Mouse (Mus musculus) limb, embryonic 12.5 days (tissue): Measurements from ENCODE around the gene Hcls1. TPM values are rescaled to one million over a fixed set of nuclear protein-coding genes. Genes with fewer than 3 reads are reported as not detected.
A peak's percentile ranks its signal among the peaks of the same experiment; 100 is the strongest.

Source experiments
- ATAC-seq: fragments of 200-750 bp; cut with Nextera tagmentation; 2 replicates; pipeline ENCODE4 v1.8.0; 2017; ENCODE audit warnings: low read depth, moderate TSS enrichment; ENCODE audit not compliant: insufficient number of reproducible peaks, insufficient read depth, low FRiP score, low TSS enrichment
- H3K27ac ChIP-seq: fragments of 300-500 bp; sonication (generic); 2 replicates; pipeline ENCODE4 v1.5.1; 2016; ENCODE audit warnings: mild to moderate bottlenecking, moderate library complexity
- H3K27me3 ChIP-seq: fragments of 300-500 bp; sonication (generic); 2 replicates; pipeline ENCODE4 v1.6.1; 2016; ENCODE audit warnings: mild to moderate bottlenecking, moderate library complexity
- H3K36me3 ChIP-seq: fragments of 300-500 bp; sonication (generic); 2 replicates; pipeline ENCODE4 v1.6.1; 2016; ENCODE audit warnings: mild to moderate bottlenecking, moderate library complexity
- H3K4me1 ChIP-seq: fragments of 300-500 bp; sonication (generic); replicated peaks from 2 replicates; pipeline ENCODE4 v1.6.1; 2016
- H3K4me2 ChIP-seq: fragments of 300-500 bp; sonication (generic); 2 replicates; pipeline ENCODE4 v1.6.1; 2016; ENCODE audit warnings: mild to moderate bottlenecking, moderate library complexity
- H3K4me3 ChIP-seq: fragments of 300-500 bp; sonication (generic); replicated peaks from 2 replicates; pipeline ENCODE4 v1.5.1; 2016; ENCODE audit warnings: mild to moderate bottlenecking
- H3K9ac ChIP-seq: fragments of 300-500 bp; sonication (generic); replicated peaks from 2 replicates; pipeline ENCODE4 v1.6.1; 2016; ENCODE audit warnings: mild to moderate bottlenecking, moderate library complexity
- H3K9me3 ChIP-seq: fragments of 300-500 bp; sonication (generic); 2 replicates; pipeline ENCODE4 v1.6.1; 2016; ENCODE audit warnings: mild to moderate bottlenecking, moderate library complexity
- WGBS: fragments of 180-500 bp; shearing (Covaris S2); methylation state at CpG from one replicate; pipeline ENCODE4 v1.1.7; 2016; 5-methylcytosine and 5-hydroxymethylcytosine counted together
- polyA plus RNA-seq: library from polyadenylated mRNA; unstranded; fragments of >200 nt; fragmentation: Nextera tagmentation; extraction: Ambion mirVana; gene quantifications from 2 replicates; pipeline ENCODE4 v1.2.1, GENCODE M21; 2016

The Hcls1 gene
- polyA plus RNA-seq, result 2.7 and 3.2 TPM in 2 replicates

DNA sequence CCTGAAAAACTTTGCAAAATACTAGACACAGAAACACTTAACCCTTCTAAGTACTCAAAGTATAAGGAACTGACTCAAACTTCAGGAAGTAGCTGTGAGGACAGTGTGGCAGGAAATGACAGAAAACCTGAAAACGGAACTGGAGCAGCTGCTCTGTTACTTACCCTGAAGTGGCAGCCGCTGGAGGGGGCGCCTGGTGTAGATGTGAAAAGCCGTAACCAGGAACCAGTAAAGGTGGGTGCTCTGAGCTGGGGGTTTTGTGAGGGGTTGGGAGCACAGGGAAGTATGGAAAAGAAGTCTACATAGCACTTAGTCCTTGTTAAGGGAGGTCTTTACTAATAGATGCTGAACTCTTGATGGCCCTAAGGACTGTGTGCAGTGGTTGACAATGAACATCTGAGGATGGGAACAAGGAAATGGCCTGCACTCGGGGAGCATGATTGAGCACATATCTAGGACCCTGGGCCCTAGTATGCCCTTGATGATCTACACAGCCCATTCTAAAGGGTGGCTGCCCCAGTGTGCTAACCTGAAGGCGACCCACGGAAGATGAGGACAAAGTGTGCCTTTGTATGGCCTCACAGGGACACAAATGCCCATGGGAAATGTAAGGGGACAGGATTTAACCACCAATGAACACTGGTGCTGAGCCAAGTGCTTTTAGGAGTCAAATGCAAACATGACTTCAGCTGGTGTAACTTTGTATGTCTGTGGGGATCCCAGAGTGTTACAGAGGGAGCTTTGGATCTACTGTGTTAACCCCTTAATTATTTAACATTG lies at the start of gene Hcls1:
TSS of gene Hcls1 (plus strand) at position 143 of the 780 bp plus-strand sequence.
- Histone ChIP-seq H3K4me2 (no peak within 1 kb of the TSS), H3K9ac (no peak within 1 kb of the TSS), H3K4me1 (peaks cover 6% of the 10 kb centered on the region), H3K27me3 (no peaks in the 10 kb centered on the region), H3K9me3 (no peaks in the 10 kb centered on the region), H3K4me3 (no peak within 1 kb of the TSS), H3K27ac (0 out of 2 replicates have a peak within 1 kb of the TSS, but pooled peaks have one; percentile 18), H3K36me3 (peaks cover 33% of the 10 kb centered on the region)
- 79% methylated on average over 7 of the region's 7 CpGs for WGBS
- ATAC-seq, result no peak

DNA sequence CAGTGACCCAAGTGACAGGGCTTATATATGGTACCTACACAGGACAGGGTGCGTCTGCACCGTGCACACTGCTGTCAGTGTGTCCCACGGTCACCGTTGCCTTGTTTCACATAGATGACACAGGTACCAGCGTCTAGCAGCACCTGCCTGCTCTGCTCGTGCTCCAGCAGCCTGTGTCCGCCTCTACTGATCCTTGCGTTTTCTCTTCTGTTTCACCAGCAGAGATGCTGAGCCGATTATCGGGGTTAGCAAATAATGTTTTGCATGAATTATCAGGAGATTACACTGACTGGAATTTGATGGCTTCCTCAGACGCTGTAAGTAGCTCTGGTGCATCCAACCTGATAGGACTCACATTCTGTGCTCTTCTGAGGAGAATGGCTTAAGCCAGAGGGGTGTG lies 48.9 kb upstream of the Hcls1 start:
- 95% methylated on average over 11 of the region's 11 CpGs for WGBS
- Histone ChIP-seq H3K27ac (no peak overlapping the region), H3K4me1 (no peaks in the 10 kb centered on the region), H3K4me2 (no peak overlapping the region), H3K4me3 (no peak overlapping the region), H3K36me3 (peaks cover 44% of the 10 kb centered on the region), H3K9ac (no peak overlapping the region), H3K9me3 (no peaks in the 10 kb centered on the region), H3K27me3 (no peaks in the 10 kb centered on the region)
- no peak for ATAC-seq

DNA sequence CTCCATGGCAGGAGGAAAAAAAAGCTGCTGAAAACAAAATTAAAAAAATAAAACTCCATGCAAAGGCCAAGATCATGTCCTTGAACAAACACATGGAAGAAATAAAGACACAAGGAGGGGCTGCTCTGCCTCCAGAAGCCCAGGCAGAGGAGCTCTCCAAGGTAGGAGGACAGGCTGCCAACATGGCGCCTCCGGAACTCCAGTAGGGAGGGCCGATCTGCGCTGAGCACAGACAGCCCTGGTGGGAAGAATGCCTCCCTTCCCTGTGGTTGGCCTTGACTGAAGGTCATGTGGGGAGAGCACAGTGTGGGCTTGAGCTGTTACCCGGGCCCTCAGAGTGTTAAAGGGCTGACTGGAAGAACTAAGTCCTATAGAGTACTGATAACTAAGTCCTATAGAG lies 47.2 kb upstream of the Hcls1 start:
- Histone ChIP-seq H3K4me1 (no peaks in the 10 kb centered on the region), H3K9me3 (no peaks in the 10 kb centered on the region), H3K27ac (no peak overlapping the region), H3K27me3 (no peaks in the 10 kb centered on the region), H3K9ac (no peak overlapping the region), H3K36me3 (peaks cover 59% of the 10 kb centered on the region), H3K4me2 (no peak overlapping the region), H3K4me3 (no peak overlapping the region)
- WGBS, result 81% methylated on average over 5 of the region's 5 CpGs
- ATAC-seq, result no peak

DNA sequence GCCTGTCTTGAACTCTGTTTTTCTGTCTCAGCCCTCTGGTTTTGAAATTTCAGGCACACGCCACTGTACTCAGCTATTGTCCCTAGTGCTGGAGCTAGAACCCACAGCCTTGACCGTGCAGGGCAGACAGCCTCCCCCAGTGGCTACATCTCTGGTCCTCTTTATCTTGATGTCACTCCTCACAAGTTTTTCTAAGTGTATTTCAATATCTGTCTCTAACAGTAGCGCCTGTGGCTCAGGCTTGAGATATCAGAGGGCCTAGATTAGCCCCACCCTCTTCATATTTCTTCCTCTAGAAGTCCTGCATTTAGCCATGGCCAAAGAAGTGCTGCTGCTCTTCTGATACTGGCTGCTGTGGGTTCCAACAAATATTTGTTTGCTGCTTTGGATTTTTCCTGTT lies 44.2 kb upstream of the Hcls1 start:
- Histone ChIP-seq H3K4me2 (no peak overlapping the region), H3K9ac (no peak overlapping the region), H3K27ac (no peak overlapping the region), H3K36me3 (peaks cover 79% of the 10 kb centered on the region), H3K4me1 (no peaks in the 10 kb centered on the region), H3K27me3 (no peaks in the 10 kb centered on the region), H3K9me3 (no peaks in the 10 kb centered on the region), H3K4me3 (no peak overlapping the region)
- WGBS, result 88% methylated on average over 3 of the region's 3 CpGs
- no peak for ATAC-seq

DNA sequence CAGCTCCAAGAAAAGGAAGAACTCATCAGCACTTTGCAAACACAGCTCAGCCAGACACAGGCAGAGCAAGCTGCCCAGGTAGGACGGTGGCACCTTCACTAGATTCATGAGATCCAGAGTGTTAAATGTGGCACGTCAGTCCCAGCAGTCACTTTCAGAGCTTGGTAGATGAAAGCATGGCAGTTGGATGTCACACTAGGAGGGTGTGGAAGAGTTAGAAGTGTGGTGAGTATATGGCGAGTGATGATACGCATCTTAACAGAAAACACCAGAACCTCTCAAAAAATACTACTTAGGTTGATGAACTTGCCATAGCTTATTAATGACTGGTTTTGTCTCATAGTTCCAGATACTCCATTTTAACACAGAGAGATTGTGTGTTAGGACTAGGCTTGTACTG lies 43.4 kb upstream of the Hcls1 start:
- Histone ChIP-seq H3K4me1 (no peaks in the 10 kb centered on the region), H3K27ac (no peak overlapping the region), H3K36me3 (peaks cover 77% of the 10 kb centered on the region), H3K4me2 (no peak overlapping the region), H3K9me3 (no peaks in the 10 kb centered on the region), H3K27me3 (no peaks in the 10 kb centered on the region), H3K9ac (no peak overlapping the region), H3K4me3 (no peak overlapping the region)
- WGBS, result 92% methylated on average over 4 of the region's 4 CpGs
- ATAC-seq, result no peak

DNA sequence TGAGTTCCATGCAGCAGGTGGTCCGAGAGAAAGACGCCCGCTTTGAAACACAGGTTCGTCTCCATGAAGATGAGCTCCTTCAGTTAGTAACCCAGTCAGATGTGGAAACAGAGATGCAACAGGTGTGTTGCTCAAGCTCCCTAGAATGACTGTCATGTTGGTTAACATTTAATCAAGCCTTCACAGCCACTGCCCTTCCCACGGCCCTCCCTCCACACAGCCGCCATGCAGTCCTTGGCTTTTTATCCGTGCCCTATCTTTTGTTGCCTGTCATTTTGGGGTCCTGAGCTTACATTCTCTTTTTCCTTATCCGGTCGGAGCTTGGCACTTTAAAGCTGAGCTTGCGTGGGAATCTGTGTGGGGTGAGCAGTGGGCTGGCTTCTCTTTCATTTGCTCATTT lies 41.5 kb upstream of the Hcls1 start:
- H3K4me1 ChIP-seq, result no peaks in the 10 kb centered on the region
- H3K27ac ChIP-seq, result no peak overlapping the region
- no peaks in the 10 kb centered on the region for H3K27me3 ChIP-seq
- H3K4me2 ChIP-seq, result no peak overlapping the region
- H3K9ac ChIP-seq, result no peak overlapping the region
- peaks cover 78% of the 10 kb centered on the region for H3K36me3 ChIP-seq
- WGBS, result 93% methylated on average over 10 of the region's 10 CpGs
- no peak for ATAC-seq
- no peaks in the 10 kb centered on the region for H3K9me3 ChIP-seq
- H3K4me3 ChIP-seq, result no peak overlapping the region

DNA sequence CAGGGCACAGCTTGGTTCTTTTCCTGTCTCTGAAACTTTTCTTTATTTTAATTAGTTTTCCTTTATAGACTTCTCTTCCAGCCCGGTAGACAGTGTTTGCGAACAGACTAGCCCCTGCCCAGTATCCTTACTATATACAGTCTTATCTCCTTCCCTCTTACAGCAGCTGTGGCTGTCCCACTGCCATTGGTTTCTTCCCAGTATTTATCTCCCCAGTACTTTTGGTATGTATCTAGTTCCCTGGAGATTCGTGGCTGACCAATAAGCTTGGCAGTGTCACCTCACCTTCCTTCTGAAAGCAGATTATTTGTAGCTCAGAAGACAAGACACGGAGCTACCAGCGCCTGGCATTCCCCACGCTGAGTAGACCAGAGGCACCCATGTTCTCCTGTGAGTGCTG lies 38.1 kb upstream of the Hcls1 start:
- Histone ChIP-seq H3K9ac (no peak overlapping the region), H3K4me3 (no peak overlapping the region), H3K4me2 (no peak overlapping the region), H3K4me1 (no peaks in the 10 kb centered on the region), H3K36me3 (peaks cover 90% of the 10 kb centered on the region), H3K27ac (no peak overlapping the region), H3K27me3 (no peaks in the 10 kb centered on the region), H3K9me3 (no peaks in the 10 kb centered on the region)
- 90% methylated on average over 6 of the region's 6 CpGs for WGBS
- no peak for ATAC-seq

DNA sequence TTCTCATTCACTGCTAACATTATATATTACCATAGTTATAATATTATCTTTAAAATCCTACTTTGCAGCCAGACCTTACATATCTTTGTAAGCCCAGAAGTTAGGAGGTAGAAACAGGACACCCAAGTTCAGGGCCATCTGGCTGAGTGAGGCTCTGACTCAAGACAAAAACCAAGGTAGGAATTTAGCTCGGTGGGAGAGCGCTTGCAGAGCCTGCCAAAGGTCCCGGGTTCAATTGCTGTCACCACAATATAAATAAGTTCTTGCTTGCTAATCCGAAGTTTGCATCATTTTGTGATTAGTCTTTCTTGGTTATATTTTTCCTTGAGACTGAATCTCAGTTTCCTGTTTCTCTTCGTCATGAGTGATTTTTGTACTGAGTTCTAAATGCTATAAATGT lies 31.6 kb upstream of the Hcls1 start:
- Histone ChIP-seq H3K9me3 (no peaks in the 10 kb centered on the region), H3K9ac (no peak overlapping the region), H3K27ac (no peak overlapping the region), H3K4me3 (no peak overlapping the region), H3K4me1 (no peaks in the 10 kb centered on the region), H3K36me3 (peaks cover 76% of the 10 kb centered on the region), H3K27me3 (no peaks in the 10 kb centered on the region), H3K4me2 (no peak overlapping the region)
- no peak for ATAC-seq
- WGBS, result 88% methylated on average over 5 of the region's 5 CpGs

DNA sequence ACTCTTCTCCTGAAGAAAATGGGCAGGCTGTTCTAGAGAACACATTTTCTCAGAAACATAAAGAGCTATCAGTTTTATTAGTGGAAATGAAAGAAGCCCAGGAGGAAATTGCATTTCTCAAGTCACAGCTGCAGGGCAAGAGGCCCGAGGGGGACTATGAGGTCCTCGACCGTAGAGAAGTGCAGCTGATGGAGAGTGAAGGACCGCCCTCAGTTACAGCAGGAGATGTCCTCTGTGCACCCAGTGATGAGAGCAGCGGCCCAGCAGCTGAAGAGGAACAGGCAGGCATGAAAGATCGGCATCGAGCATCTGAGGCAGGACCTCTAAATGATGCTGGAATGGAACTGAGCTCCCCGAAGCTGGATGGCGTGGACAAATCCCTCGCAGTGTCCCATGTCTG lies 22.9 kb upstream of the Hcls1 start:
- H3K27ac ChIP-seq, result no peak overlapping the region
- 82% methylated on average over 10 of the region's 10 CpGs for WGBS
- no peak overlapping the region for H3K4me2 ChIP-seq
- peaks cover 74% of the 10 kb centered on the region for H3K36me3 ChIP-seq
- H3K4me1 ChIP-seq, result no peaks in the 10 kb centered on the region
- no peaks in the 10 kb centered on the region for H3K9me3 ChIP-seq
- H3K4me3 ChIP-seq, result no peak overlapping the region
- no peak for ATAC-seq
- no peaks in the 10 kb centered on the region for H3K27me3 ChIP-seq
- no peak overlapping the region for H3K9ac ChIP-seq

DNA sequence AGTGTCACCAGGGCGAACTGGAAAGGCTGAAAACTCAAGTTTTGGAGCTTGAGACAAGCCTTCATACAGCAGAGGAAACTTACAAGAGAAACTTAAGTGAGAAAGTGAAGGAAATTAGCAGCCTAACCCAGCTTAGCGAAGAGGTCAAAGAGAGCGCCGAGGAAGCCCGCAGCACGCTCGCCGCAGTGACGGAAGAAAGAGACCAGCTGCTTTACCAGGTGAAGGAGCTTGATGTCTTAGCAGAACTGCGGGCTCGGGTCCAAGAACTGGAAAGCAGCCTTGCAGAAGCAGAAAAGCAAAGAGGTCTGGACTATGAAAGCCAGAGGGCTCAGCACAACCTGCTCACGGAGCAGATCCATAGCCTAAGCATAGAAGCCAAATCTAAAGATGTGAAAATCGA lies 22.5 kb upstream of the Hcls1 start:
- Histone ChIP-seq H3K27me3 (no peaks in the 10 kb centered on the region), H3K27ac (no peak overlapping the region), H3K36me3 (peaks cover 78% of the 10 kb centered on the region), H3K4me2 (no peak overlapping the region), H3K4me1 (no peaks in the 10 kb centered on the region), H3K9ac (no peak overlapping the region), H3K4me3 (no peak overlapping the region), H3K9me3 (no peaks in the 10 kb centered on the region)
- no peak for ATAC-seq
- 88% methylated on average over 13 of the region's 13 CpGs for WGBS

DNA sequence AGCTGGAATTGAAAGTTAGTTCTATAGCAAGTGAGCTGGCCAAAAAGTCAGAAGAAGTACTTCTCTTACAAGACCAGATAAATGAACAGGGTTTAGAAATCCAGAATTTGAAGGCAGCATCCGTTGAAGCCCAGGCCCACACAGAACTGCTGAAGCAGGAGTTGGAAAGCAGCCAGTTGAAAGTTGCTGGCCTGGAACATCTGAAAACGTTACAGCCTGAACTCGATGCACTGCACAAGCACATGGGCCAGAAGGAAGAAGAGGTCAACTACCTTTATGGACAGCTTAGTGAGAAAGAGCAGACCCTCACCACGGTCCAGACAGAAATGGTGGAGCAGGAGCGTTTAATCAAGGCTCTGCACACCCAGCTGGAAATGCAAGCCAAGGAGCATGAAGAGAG lies 20.6 kb upstream of the Hcls1 start:
- Histone ChIP-seq H3K36me3 (peaks cover 83% of the 10 kb centered on the region), H3K4me1 (no peaks in the 10 kb centered on the region), H3K4me3 (no peak overlapping the region), H3K9me3 (no peaks in the 10 kb centered on the region), H3K27me3 (no peaks in the 10 kb centered on the region), H3K9ac (no peak overlapping the region), H3K4me2 (no peak overlapping the region), H3K27ac (no peak overlapping the region)
- no peak for ATAC-seq
- 86% methylated on average over 5 of the region's 5 CpGs for WGBS

DNA sequence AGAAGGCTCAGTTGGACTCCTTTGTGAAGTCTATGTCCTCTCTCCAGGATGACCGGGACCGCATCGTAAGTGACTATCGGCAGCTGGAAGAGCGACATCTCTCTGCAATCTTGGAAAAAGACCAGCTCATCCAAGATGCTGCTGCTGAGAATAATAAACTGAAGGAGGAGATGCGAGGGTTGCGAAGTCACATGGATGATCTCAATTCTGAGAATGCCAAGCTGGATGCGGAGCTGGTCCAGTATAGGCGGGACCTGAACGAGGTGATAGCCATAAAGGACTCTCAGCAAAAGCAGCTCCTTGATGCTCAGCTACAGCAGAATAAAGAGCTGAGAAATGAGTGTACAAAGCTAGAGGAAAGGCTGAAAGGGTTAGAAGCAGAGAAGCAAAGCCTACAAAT lies 16.3 kb upstream of the Hcls1 start:
- Histone ChIP-seq H3K4me3 (no peak overlapping the region), H3K4me1 (no peaks in the 10 kb centered on the region), H3K4me2 (no peak overlapping the region), H3K9ac (no peak overlapping the region), H3K9me3 (no peaks in the 10 kb centered on the region), H3K27me3 (no peaks in the 10 kb centered on the region), H3K27ac (no peak overlapping the region), H3K36me3 (peaks cover 92% of the 10 kb centered on the region)
- WGBS, result 94% methylated on average over 10 of the region's 10 CpGs
- ATAC-seq, result no peak
